Comparison of ENCODE assay signal across 16 mouse cellular contexts in the genomic region with DNA sequence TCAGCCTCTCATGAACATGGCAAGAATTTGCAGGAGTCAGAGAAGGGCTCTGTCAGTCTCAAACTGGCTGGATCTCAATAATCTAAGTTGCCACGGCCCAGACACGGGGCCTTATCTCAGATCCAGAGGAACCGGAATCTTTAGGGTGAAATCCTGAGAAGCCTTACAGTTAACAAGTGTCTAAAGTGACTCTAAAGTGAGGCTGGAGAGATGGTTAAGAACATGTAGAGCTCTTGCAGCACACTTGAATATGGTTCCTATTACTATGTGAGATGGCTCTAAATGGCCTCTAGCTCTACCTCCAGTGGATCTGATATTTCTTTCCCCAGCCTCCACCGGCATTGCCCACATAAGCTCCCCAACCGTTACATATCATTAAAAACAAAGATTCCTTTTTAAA.
"Had no signal": no experiment of that assay in that cellular context is flagged by ENCODE, and none has a peak within 500 bp of the region (broad histone marks: within the 10 kb centered on the region; RNA-seq: fewer than 3 reads in every experiment).

No protein-coding gene starts in this region.

- H3K27ac ChIP-seq: neural tube, embryonic 13.5 days; neural tube, embryonic 15.5 days; stomach, embryonic 15.5 days; stomach, postnatal 0 days had no signal

- H3K9me3 ChIP-seq: neural tube, embryonic 13.5 days; neural tube, embryonic 15.5 days; stomach, embryonic 15.5 days had no signal

- DNase-seq: retina, postnatal 1 day; right cerebral cortex, adult 18-20 months; right cerebral cortex, postnatal 14 days; right cerebral cortex, postnatal 25 days; right cerebral cortex, postnatal 4 days; spleen, adult 18-20 months; thymus, adult 18-20 months; thymus, adult 2 months; thymus, postnatal 14 days; thymus, postnatal 25 days; thymus, postnatal 36 days; thymus, postnatal 4 days had no signal

- H3K27me3 ChIP-seq: neural tube, embryonic 13.5 days; neural tube, embryonic 15.5 days; stomach, embryonic 15.5 days had no signal

- H3K9ac ChIP-seq: neural tube, embryonic 13.5 days; neural tube, embryonic 15.5 days; stomach, embryonic 15.5 days had no signal

- H3K4me3 ChIP-seq: neural tube, embryonic 13.5 days; neural tube, embryonic 15.5 days; stomach, embryonic 15.5 days had no signal

- H3K36me3 ChIP-seq: neural tube, embryonic 13.5 days; neural tube, embryonic 15.5 days; stomach, embryonic 15.5 days had no signal

- H3K4me1 ChIP-seq: neural tube, embryonic 13.5 days; neural tube, embryonic 15.5 days; stomach, embryonic 15.5 days had no signal

- H3K4me2 ChIP-seq: neural tube, embryonic 13.5 days; neural tube, embryonic 15.5 days; stomach, embryonic 15.5 days had no signal
